Mouse (Mus musculus) hindbrain, postnatal 0 days (tissue): ENCODE measurements around the gene Riox2. TPM values are rescaled to one million over a fixed set of nuclear protein-coding genes. Genes with fewer than 3 reads are reported as not detected.

Experiments used
- ATAC-seq: fragments of 200-750 bp; cut with Nextera tagmentation; 2 replicates; pipeline ENCODE4 v1.8.0; 2017; ENCODE audit warnings: mild to moderate bottlenecking, moderate TSS enrichment, moderate library complexity
- DNase-seq: peaks from one replicate; pipeline ENCODE4 v3.0.0-alpha.2; 2015; ENCODE audit warnings: low spot score
- H3K27ac ChIP-seq: fragments of 300-500 bp; sonication (generic); 2 replicates; pipeline ENCODE4 v1.5.1; 2014; ENCODE audit warnings: mild to moderate bottlenecking
- H3K27me3 ChIP-seq: fragments of 300-500 bp; sonication (generic); 2 replicates; pipeline ENCODE4 v1.6.1; 2014; ENCODE audit warnings: low read length, mixed read lengths; ENCODE audit not compliant: insufficient read depth
- H3K36me3 ChIP-seq: fragments of 300-500 bp; sonication (generic); 2 replicates; pipeline ENCODE4 v1.6.1; 2014; ENCODE audit warnings: low read length, mixed read lengths; ENCODE audit not compliant: insufficient read depth
- H3K4me1 ChIP-seq: fragments of 300-500 bp; sonication (generic); 2 replicates; pipeline ENCODE4 v1.6.1; 2014; ENCODE audit warnings: antibody characterized with exemption, low read length, mixed read lengths; ENCODE audit not compliant: insufficient read depth
- H3K4me2 ChIP-seq: fragments of 300-500 bp; sonication (generic); 2 replicates; pipeline ENCODE4 v1.6.1; 2014; ENCODE audit warnings: low read depth, mild to moderate bottlenecking, low read length, moderate library complexity, mixed read lengths
- H3K4me3 ChIP-seq: fragments of 300-500 bp; sonication (generic); 2 replicates; pipeline ENCODE4 v1.5.1; 2014; ENCODE audit warnings: low read length
- H3K9ac ChIP-seq: fragments of 300-500 bp; sonication (generic); replicated peaks from 2 replicates; pipeline ENCODE4 v1.6.1; 2014; ENCODE audit warnings: mild to moderate bottlenecking, low read length, moderate library complexity, mixed read lengths
- H3K9me3 ChIP-seq: fragments of 300-500 bp; sonication (generic); 2 replicates; pipeline ENCODE4 v1.6.1; 2016; ENCODE audit warnings: low read length, mixed read lengths
- CTCF ChIP-seq: IDR thresholded peaks from 2 replicates; pipeline ENCODE4 v1.5.1; 2016; ENCODE audit warnings: antibody characterized with exemption, control low read depth, low read depth
- WGBS: fragments of 180-500 bp; shearing (Covaris S2); extraction: QIAGEN DNeasy Blood & Tissue Kit; methylation state at CpG from one replicate; pipeline ENCODE4 v1.1.7; 2014; 5-methylcytosine and 5-hydroxymethylcytosine counted together
- polyA plus RNA-seq: library from polyadenylated mRNA; unstranded; fragments of >200 nt; fragmentation: Nextera tagmentation; extraction: Ambion mirVana; gene quantifications from 2 replicates; pipeline ENCODE4 v1.2.1, GENCODE M21; 2015
- total RNA-seq: library from RNA; depleted of rRNA; stranded (reverse); fragments of >200 nt; gene quantifications from 2 replicates; pipeline ENCODE4 v1.2.3, GENCODE M21; 2014

The Riox2 gene
- total and polyA plus RNA-seq, 2 experiments from 2014 or later, result 8.1 to 11.1 TPM

- H3K4me3 ChIP-seq, result no peak overlapping the region
Observed at GRCm38 (mm10) chr16:59463567-59463966, 8.0 kb upstream of the Riox2 start.

DNA sequence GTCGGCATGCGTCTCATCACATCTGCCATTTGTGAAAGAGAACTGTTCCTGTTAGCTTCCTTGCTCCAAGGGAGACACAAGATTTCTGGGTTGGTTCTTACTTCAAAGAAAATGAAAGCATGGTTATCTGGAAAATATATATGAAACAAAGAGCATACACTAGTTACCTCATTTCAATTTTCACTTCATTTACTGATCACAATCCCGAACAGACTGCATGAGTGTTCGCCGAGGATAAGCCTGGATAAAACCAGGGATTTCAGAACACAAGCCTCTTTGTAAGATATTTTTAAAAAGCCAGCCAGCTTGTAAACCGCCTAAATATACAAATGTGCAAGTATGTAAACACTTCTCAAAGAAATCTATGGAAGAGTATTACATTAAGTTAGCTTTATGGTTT is 7.6 kb upstream of the Riox2 start:
- no peak overlapping the region for H3K9ac ChIP-seq
- TF ChIP-seq CTCF, result no peak
- no peaks in the 10 kb centered on the region for H3K27me3 ChIP-seq
- ATAC-seq (no peak), DNase-seq (no peak)
- no peak overlapping the region for H3K4me2 ChIP-seq
- no peak overlapping the region for H3K27ac ChIP-seq
- H3K36me3 ChIP-seq, result no peaks in the 10 kb centered on the region
- WGBS, result 88% methylated on average over 6 of the region's 6 CpGs
- H3K4me3 ChIP-seq, result no peak overlapping the region
- 0 out of 2 replicates have a peak, but pooled peaks cover 6% of the 10 kb centered on the region for H3K9me3 ChIP-seq
- no peaks in the 10 kb centered on the region for H3K4me1 ChIP-seq

More at GRCm38 (mm10) chr16:59463567-59463966, 8.0 kb upstream of the Riox2 start:
- H3K27ac ChIP-seq, result no peak overlapping the region
- DNase-seq, result no peak
- no peaks in the 10 kb centered on the region for H3K4me1 ChIP-seq
- no peak for ATAC-seq
- 0 out of 2 replicates have a peak, but pooled peaks cover 6% of the 10 kb centered on the region for H3K9me3 ChIP-seq
- no peak overlapping the region for H3K4me2 ChIP-seq
- no peaks in the 10 kb centered on the region for H3K27me3 ChIP-seq
- no peak overlapping the region for H3K9ac ChIP-seq
- 69% methylated on average over 4 of the region's 4 CpGs for whole genome bisulfite sequencing
- no peak for TF ChIP-seq CTCF
- no peaks in the 10 kb centered on the region for H3K36me3 ChIP-seq

DNA sequence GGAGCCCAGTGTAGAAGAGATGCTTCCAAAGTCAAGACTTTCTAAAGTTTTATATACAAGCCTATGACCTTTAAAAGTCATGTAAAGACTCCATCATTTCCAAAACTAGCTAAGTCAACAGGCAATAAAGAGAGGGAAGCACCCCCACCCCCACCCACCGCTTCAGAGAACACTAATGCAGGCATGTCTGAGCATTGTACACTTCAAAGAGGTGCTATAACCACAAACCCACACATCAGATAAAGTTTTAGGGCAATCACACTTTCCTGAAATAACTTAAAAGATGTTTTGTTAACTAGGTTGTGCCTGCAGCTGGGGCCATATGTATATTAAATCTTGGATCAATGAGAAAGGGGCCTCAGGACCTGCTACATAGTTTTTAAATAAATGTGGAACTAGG is 1.7 kb upstream of the Riox2 start:
- ATAC-seq, result no peak
- no peak overlapping the region for H3K4me3 ChIP-seq
- no peak overlapping the region for H3K9ac ChIP-seq
- 0 out of 2 replicates have a peak, but pooled peaks cover 2% of the 10 kb centered on the region for H3K9me3 ChIP-seq
- no peaks in the 10 kb centered on the region for H3K4me1 ChIP-seq
- 98% methylated on average over 1 of the region's 1 CpGs for WGBS
- H3K36me3 ChIP-seq, result no peaks in the 10 kb centered on the region
- no peaks in the 10 kb centered on the region for H3K27me3 ChIP-seq
- H3K4me2 ChIP-seq, result no peak overlapping the region
- no peak for TF ChIP-seq CTCF
- no peak for DNase-seq
- no peak overlapping the region for H3K27ac ChIP-seq

- H3K4me3 ChIP-seq, result peak overlapping the region; percentile 68
- no peaks in the 10 kb centered on the region for H3K4me1 ChIP-seq
- WGBS, result 46% methylated on average over 6 of the region's 6 CpGs
- no peaks in the 10 kb centered on the region for H3K27me3 ChIP-seq
- no peak for TF ChIP-seq CTCF
- ATAC-seq (no peak), DNase-seq (no peak)
- H3K36me3 ChIP-seq, result no peaks in the 10 kb centered on the region
- peak overlapping the region; percentile 64 for H3K4me2 ChIP-seq
- no peaks in the 10 kb centered on the region for H3K9me3 ChIP-seq
- no peak overlapping the region for H3K27ac ChIP-seq
- peak overlapping the region; percentile 47 for H3K9ac ChIP-seq
Observed at GRCm38 (mm10) chr16:59472546-59472945, 971 bp downstream of the Riox2 start.

DNA sequence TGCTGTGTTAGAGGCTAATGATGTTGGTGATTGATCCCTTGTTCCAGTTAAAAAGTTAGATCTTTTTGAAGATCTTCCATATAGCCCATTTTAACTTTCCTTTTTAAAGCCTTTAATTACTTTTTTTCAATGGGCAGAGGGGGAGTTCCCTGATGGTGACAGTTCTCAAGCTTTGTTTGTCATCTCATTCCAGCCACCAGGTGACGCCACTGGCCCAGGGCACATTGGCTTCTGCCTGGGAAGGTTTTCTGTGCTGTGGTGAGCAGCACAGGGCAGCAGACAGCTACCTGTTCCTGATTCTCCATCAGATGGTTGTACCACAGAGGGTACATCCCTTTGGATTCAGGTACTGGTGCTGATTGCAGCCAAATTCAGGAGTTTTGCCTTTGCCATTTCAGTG is 3.2 kb downstream of the Riox2 start:
- Histone ChIP-seq H3K27ac (no peak overlapping the region), H3K36me3 (no peaks in the 10 kb centered on the region), H3K9ac (no peak overlapping the region), H3K4me2 (no peak overlapping the region), H3K9me3 (no peaks in the 10 kb centered on the region), H3K4me1 (no peaks in the 10 kb centered on the region), H3K27me3 (no peaks in the 10 kb centered on the region), H3K4me3 (no peak overlapping the region)
- TF ChIP-seq CTCF, result peak; percentile 88
- DNase-seq (peak; percentile 61), ATAC-seq (no peak)
- 39% methylated on average over 1 of the region's 1 CpGs for WGBS

- Histone ChIP-seq H3K4me1 (no peaks in the 10 kb centered on the region), H3K27me3 (no peaks in the 10 kb centered on the region), H3K4me2 (no peak overlapping the region), H3K4me3 (no peak overlapping the region), H3K9me3 (no peaks in the 10 kb centered on the region), H3K27ac (no peak overlapping the region), H3K9ac (no peak overlapping the region), H3K36me3 (peaks cover 4% of the 10 kb centered on the region; the same call in 1 of the 2 replicates)
- no peak for DNase-seq
- WGBS, result 92% methylated on average over 3 of the region's 3 CpGs
- no peak for ATAC-seq
- no peak for TF ChIP-seq CTCF
Observed at GRCm38 (mm10) chr16:59477955-59478354, 6.4 kb downstream of the Riox2 start.

DNA sequence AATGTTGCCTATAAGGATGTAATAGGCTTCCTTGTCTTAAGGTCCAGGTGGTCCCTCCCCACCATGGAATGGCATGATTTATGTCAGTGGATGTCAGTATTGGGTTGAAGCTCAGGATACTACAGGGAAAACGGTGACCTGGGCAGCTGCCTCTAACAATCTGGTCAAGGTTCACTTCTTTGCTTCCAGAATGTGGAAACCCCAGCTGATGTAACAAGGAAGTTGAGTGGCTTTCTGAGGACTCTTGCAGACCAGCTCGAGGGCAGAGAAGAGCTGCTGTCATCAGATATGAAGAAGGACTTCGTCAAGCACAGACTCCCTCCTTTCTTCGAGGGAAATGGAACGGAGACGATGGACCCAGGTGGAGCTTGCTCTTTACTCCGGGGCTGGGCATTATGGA is 15.7 kb downstream of the Riox2 start:
- WGBS, result 93% methylated on average over 7 of the region's 7 CpGs
- Histone ChIP-seq H3K27me3 (no peaks in the 10 kb centered on the region), H3K36me3 (peaks cover 14% of the 10 kb centered on the region), H3K4me1 (no peaks in the 10 kb centered on the region), H3K9me3 (no peaks in the 10 kb centered on the region), H3K27ac (no peak overlapping the region), H3K4me3 (no peak overlapping the region), H3K9ac (no peak overlapping the region), H3K4me2 (no peak overlapping the region)
- ATAC-seq (no peak), DNase-seq (no peak)
- no peak for TF ChIP-seq CTCF
